Mouse (Mus musculus) layer of hippocampus, adult 11-12 months (tissue): ENCODE results near the gene Mylk3.

Source experiments
- DNase-seq: peaks from one replicate; pipeline ENCODE4 v3.0.0; 2022; ENCODE audit warnings: low spot score

Gene Mylk3

GRCm38 (mm10) chr8:85386205-85386604 lies at the start of gene Mylk3:
Mylk3 (minus strand) TSS chr8:85386345.
- DNase-seq, result no peak

- DNase-seq, result no peak
These were observed 49.6 kb upstream of the Mylk3 start for GRCm38 (mm10) chr8:85435736-85436135.

GRCm38 (mm10) chr8:85434817-85435216 lies 48.7 kb upstream of the Mylk3 start:
- DNase-seq, result no peak

- DNase-seq, result no peak
These were observed 46.9 kb upstream of the Mylk3 start for GRCm38 (mm10) chr8:85433017-85433393.

GRCm38 (mm10) chr8:85432168-85433016 lies 46.2 kb upstream of the Mylk3 start, which contains the start of gene 4921524J17Rik:
4921524J17Rik (minus strand) TSS chr8:85432833.
- DNase-seq, result peak; percentile 98

- DNase-seq, result no peak
These were observed 45.4 kb upstream of the Mylk3 start for GRCm38 (mm10) chr8:85431281-85432167.

- DNase-seq, result no peak
These were observed 44.7 kb upstream of the Mylk3 start for GRCm38 (mm10) chr8:85430801-85431200.

- DNase-seq, result no peak
These were observed 43.1 kb upstream of the Mylk3 start for GRCm38 (mm10) chr8:85429219-85429618.

GRCm38 (mm10) chr8:85427026-85427425 lies 40.9 kb upstream of the Mylk3 start:
- DNase-seq, result no peak

- DNase-seq, result no peak
These were observed 35.2 kb upstream of the Mylk3 start for GRCm38 (mm10) chr8:85421329-85421728.

GRCm38 (mm10) chr8:85408526-85408925 lies 22.4 kb upstream of the Mylk3 start:
- DNase-seq, result no peak

GRCm38 (mm10) chr8:85408053-85408505 lies 21.9 kb upstream of the Mylk3 start:
- DNase-seq, result peak; percentile 48

GRCm38 (mm10) chr8:85405961-85406360 lies 19.8 kb upstream of the Mylk3 start:
- no peak for DNase-seq

- no peak for DNase-seq
These were observed 19.3 kb upstream of the Mylk3 start for GRCm38 (mm10) chr8:85405418-85405817.

GRCm38 (mm10) chr8:85398548-85398947 lies 12.4 kb upstream of the Mylk3 start:
- no peak for DNase-seq

GRCm38 (mm10) chr8:85397508-85397907 lies 11.4 kb upstream of the Mylk3 start:
- peak; percentile 50 for DNase-seq

GRCm38 (mm10) chr8:85396432-85397079 lies 10.4 kb upstream of the Mylk3 start:
- DNase-seq, result no peak

- DNase-seq, result no peak
These were observed 9.7 kb upstream of the Mylk3 start for GRCm38 (mm10) chr8:85395681-85396431.

GRCm38 (mm10) chr8:85395017-85395416 lies 8.9 kb upstream of the Mylk3 start:
- no peak for DNase-seq

- DNase-seq, result no peak
These were observed 7.1 kb upstream of the Mylk3 start for GRCm38 (mm10) chr8:85393199-85393598.

- no peak for DNase-seq
These were observed 5.3 kb upstream of the Mylk3 start for GRCm38 (mm10) chr8:85391438-85391837.
